Mouse (Mus musculus): ENCODE measurements around the gene Efcab12. TPM values are rescaled to one million over a fixed set of nuclear protein-coding genes. Genes with fewer than 3 reads are reported as not detected.

Gene Efcab12
- total and polyA plus RNA-seq, 3 experiments, result 0.04 to 0.54 (median 0.12) TPM

- TF ChIP-seq CTCF (conservative IDR thresholded peaks at IDR 0.05 in 1 of 2, IDR thresholded peaks at IDR 0.05 in 1 of 2; ENCODE audit: low read depth in 2 of 2, low read length in 2 of 2), result no peak
- no peak for TF ChIP-seq CHD2 (IDR thresholded peaks at IDR 0.05; ENCODE audit: low read length)
- TF ChIP-seq ETS1 (conservative IDR thresholded peaks at IDR 0.05; ENCODE audit: low read depth, low read length), result no peak
- TF ChIP-seq BHLHE40 (IDR thresholded peaks at IDR 0.05; ENCODE audit: low read depth, low read length), result no peak
- no peak for TF ChIP-seq MAX (IDR thresholded peaks at IDR 0.05; ENCODE audit: low read length)
- H3K4me1 ChIP-seq (ENCODE audit: control insufficient read depth in 1 of 2, insufficient read depth in 2 of 2), result no peaks in the 10 kb centered on the region
- H3K4me2 ChIP-seq (ENCODE audit: insufficient read depth, low read depth, poor library complexity, severe bottlenecking), result no peak overlapping the region
- H3K27me3 ChIP-seq (replicated peaks), result no peaks in the 10 kb centered on the region
- H3K79me2 ChIP-seq (replicated peaks; ENCODE audit: control insufficient read depth, extremely low read depth, insufficient read depth, poor library complexity, severe bottlenecking), result no peaks in the 10 kb centered on the region
- H3K9me3 ChIP-seq (replicated peaks; ENCODE audit: low read length), result no peaks in the 10 kb centered on the region
- dilution Hi-C loops (cut with MboI; ENCODE audit: extremely low pct_ligation_motif_present, extremely low pct_unique_long_range_greater_than_20kb, low sequenced_read_pairs) (no loop called here), in situ Hi-C loops (cut with MboI; ENCODE audit: low pct_ligation_motif_present, low pct_unique_long_range_greater_than_20kb, low sequenced_read_pairs) (no loop called here)
- no peak overlapping the region for H3K4me3 ChIP-seq (replicated peaks in 1 of 3; ENCODE audit: low read depth in 2 of 3, low read length in 2 of 3, poor library complexity in 1 of 3)
- H3K9ac ChIP-seq (ENCODE audit: insufficient read depth, low read depth), result no peak overlapping the region
- H3K27ac ChIP-seq (ENCODE audit: insufficient read depth, low read depth), result no peak overlapping the region
- H3K36me3 ChIP-seq (replicated peaks in 1 of 2; ENCODE audit: control insufficient read depth in 1 of 2, insufficient read depth in 1 of 2, low read length in 1 of 2), result peaks cover 0 to 12% of the 10 kb centered on the region in 2 experiments
- DNase-seq (ENCODE audit: extremely low read depth), result no peak
These were observed 21.9 kb upstream of the Efcab12 start for GRCm38 (mm10) chr6:115860027-115860556.

GRCm38 (mm10) chr6:115859258-115859657 lies 21.0 kb upstream of the Efcab12 start:
- no peaks in the 10 kb centered on the region for H3K9me3 ChIP-seq (replicated peaks; ENCODE audit: low read length)
- H3K27me3 ChIP-seq (replicated peaks), result no peaks in the 10 kb centered on the region
- peaks cover 0 to 12% of the 10 kb centered on the region in 2 experiments for H3K36me3 ChIP-seq (replicated peaks in 1 of 2; ENCODE audit: control insufficient read depth in 1 of 2, insufficient read depth in 1 of 2, low read length in 1 of 2)
- H3K79me2 ChIP-seq (replicated peaks; ENCODE audit: control insufficient read depth, extremely low read depth, insufficient read depth, poor library complexity, severe bottlenecking), result no peaks in the 10 kb centered on the region
- no peak overlapping the region for H3K9ac ChIP-seq (ENCODE audit: insufficient read depth, low read depth)
- no peak overlapping the region for H3K27ac ChIP-seq (ENCODE audit: insufficient read depth, low read depth)
- dilution Hi-C loops (cut with MboI; ENCODE audit: extremely low pct_ligation_motif_present, extremely low pct_unique_long_range_greater_than_20kb, low sequenced_read_pairs), result no loop called here
- in situ Hi-C loops (cut with MboI; ENCODE audit: low pct_ligation_motif_present, low pct_unique_long_range_greater_than_20kb, low sequenced_read_pairs), result no loop called here
- H3K4me3 ChIP-seq (replicated peaks in 1 of 3; ENCODE audit: low read depth in 2 of 3, low read length in 2 of 3, poor library complexity in 1 of 3), result no peak overlapping the region
- no peak overlapping the region for H3K4me2 ChIP-seq (ENCODE audit: insufficient read depth, low read depth, poor library complexity, severe bottlenecking)
- no peak for DNase-seq (ENCODE audit: extremely low read depth)
- TF ChIP-seq ZNF384 (IDR thresholded peaks at IDR 0.05; ENCODE audit: low read depth, low read length) (no peak), NELFE (IDR thresholded peaks at IDR 0.05; ENCODE audit: low read depth, low read length) (no peak), SMC3 (IDR thresholded peaks at IDR 0.05; ENCODE audit: low read depth, low read length) (no peak), USF1 (IDR thresholded peaks at IDR 0.05; ENCODE audit: low read depth, low read length) (no peak), MXI1 (IDR thresholded peaks at IDR 0.05; ENCODE audit: low read depth, low read length) (no peak), HCFC1 (IDR thresholded peaks at IDR 0.05; ENCODE audit: low read depth, low read length) (no peak), CHD2 (IDR thresholded peaks at IDR 0.05; ENCODE audit: low read length) (no peak), SIN3A (IDR thresholded peaks at IDR 0.05; ENCODE audit: low read length) (no peak), JUN (IDR thresholded peaks at IDR 0.05; ENCODE audit: insufficient read depth, low read depth, low read length) (no peak), NRF1 (IDR thresholded peaks at IDR 0.05; ENCODE audit: low read depth, low read length) (no peak), ZMIZ1 (IDR thresholded peaks at IDR 0.05; ENCODE audit: low read depth, low read length) (no peak), EP300 (IDR thresholded peaks at IDR 0.05; ENCODE audit: low read length) (no peak)
- H3K4me1 ChIP-seq (ENCODE audit: control insufficient read depth in 1 of 2, insufficient read depth in 2 of 2), result no peaks in the 10 kb centered on the region

Measured in CH12.LX (cell line).